Mouse (Mus musculus) E14TG2a.4 (cell line): Measurements from ENCODE around the gene Tmem156.

Experiments
- CTCF ChIP-seq: conservative IDR thresholded peaks from 2 replicates; pipeline ENCODE4 v1.5.1; 2014; ENCODE audit warnings: low read length
- POU5F1 ChIP-seq: IDR thresholded peaks from 2 replicates; pipeline ENCODE4 v1.6.1; 2014; ENCODE audit warnings: low read length, borderline replicate concordance

- TF ChIP-seq CTCF: no peak
- no peak for TF ChIP-seq POU5F1
These were observed 63.9 kb downstream of the Tmem156 start for GRCm38 (mm10) chr5:65028019-65028418.
